Mouse (Mus musculus) naive thymus-derived CD4-positive, alpha-beta T cell, adult 2 months (primary cell): ENCODE measurements at regions not wholly inside any gene's neighbourhood (a gene's known extent, or its start where the extent isn't known, plus 50 kb on each side); places are given as distances from the start of the nearest gene placed in this dataset.

Experiments used
- DNase-seq: peaks from one replicate; pipeline ENCODE4 v3.0.0-alpha.2; 2011; ENCODE audit warnings: low read depth

DNA sequence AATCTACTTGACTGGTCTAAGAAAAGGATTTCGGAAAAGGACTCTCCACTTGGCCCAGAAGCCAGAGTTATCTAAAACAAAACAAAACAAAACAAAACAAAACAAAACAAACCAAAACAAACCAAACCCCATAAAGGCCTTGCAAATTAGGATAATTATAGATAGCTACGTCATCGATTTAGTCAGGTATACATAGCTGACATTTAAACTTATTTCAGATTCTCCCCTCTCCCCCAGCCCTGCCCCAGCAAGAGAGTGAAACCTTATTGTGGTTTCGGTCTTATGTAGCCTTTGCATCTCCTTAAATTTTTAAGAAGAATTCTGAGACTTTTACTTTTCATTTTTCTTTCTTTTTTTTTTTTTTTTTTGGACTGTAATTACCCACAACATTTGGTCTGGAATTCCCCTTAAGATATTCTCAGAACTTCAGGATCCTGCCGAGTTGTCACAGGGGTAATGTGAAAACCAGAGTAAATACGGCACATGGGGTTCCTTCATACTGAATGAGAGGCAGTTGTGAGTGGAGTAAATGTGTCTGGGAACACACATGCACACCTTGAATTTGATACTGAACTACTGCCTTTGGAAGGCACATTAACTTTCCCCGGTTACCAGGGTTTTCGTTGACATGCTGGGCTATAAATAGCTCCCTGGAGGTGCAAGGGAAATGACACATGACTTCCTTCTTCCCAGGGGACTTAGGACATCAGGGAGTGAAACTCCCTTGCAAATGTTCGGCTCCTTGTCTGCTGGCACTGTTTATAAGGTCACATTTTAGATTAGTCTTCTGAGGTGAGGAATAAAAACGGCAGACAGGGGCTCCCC lies 94.8 kb upstream of the Rap1b start:
- peak; percentile 54 for DNase-seq

DNA sequence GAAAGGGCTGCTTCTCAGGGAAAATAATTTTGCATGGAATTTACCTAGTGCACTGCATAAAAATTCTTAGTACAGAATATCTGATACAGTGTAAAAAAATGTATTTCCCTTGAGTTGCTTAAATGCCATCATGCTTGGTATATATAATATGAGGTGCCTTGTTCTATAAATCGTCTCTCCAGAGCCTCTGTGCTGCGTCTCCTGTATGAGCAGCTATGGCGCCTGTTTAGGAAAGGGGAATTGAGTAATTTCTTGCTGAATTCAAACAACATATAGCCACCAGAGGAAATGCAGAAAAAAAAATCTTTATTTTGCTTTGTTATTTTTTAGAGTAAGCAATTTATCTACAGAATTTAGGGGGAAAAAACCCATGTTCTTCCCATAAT lies 95.4 kb upstream of the Rap1b start:
- DNase-seq, result no peak

DNA sequence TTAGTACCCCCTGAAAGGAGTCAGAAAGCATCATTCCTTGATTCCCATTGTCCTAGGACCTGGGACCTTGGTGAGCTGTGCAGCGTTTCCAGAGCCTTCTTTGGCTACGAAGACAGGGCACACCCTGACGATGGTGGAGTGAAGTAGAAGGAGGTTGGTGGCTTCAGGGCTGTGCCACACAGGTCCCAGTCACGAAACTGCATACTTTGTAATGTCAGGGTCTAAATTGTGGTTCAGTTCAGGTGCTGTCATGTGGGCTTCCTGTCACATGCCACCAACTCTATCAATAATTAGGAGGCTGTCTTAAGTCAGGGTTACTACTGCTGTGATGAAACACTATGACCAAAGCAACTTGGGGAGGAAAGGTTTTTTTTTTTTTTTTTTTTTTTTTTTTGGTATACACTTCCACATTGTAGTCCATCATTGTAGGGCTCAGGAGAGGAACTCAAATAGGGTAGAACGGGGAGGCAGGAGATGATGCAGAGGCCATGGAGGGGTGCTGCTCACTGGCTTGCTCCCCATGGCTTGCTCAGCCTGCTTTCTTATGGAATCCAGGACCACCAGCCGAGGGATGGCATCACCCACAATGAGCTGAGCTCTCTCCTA lies 98.0 kb upstream of the Rap1b start:
- peak; percentile 69 for DNase-seq

DNA sequence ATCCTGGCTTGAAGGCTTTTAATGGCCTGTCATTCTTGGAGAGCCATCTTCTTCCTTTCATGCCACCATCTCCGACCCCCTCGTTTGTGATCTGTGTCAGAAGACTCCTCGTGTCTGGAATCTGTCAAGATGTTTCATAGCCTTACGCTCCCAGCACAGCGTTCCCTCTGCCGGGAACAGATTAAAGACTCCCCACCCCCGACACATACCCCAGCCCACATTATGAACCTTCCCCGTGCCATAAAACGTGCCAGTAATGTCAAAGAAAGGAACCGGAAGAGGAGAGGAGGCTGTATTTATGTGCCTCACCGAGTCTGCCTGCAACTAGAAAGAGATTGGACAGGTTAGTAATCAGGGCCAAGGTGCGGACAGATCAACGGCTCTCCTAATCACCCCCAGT lies 101.4 kb upstream of the Rap1b start:
- no peak for DNase-seq

GRCm38 (mm10) chr10:117947911-117948310 lies 102.1 kb upstream of the Rap1b start:
- DNase-seq, result peak; percentile 94

- DNase-seq, result peak; percentile 79
Observed at GRCm38 (mm10) chr10:117952116-117953025, 106.5 kb upstream of the Rap1b start.

DNA sequence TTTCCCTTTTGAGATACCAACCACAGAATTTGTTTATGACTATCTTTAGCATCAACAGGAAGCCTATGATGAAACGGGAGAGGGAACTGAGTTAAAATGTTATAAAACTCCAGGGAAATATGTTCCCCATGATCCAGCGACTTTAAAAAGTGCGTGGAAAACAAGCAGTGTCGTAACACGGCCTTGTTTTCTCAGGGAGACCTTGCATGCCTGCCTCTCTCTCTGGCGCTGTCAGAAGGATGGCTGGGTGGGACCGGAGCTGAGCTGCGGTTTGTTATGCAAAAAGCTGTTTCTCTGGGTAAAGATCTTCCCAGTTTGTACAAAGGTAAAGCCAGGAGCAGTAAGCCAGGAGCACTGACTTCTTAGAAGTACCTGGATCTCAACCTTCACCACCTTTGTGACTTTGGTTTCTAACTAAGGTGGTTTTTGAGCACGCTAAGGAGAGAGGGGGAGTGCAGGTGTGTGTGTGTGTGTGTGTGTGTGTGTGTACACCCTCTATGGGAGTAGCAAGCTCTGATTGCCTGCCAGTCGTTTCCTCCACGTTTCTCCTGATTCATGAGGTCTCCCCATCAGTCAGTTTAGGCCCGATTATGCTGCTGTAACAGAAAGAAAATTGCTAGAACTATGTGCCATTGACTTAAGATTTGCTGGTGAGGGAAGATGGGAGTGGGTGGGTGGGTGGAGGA lies 107.3 kb upstream of the Rap1b start:
- DNase-seq, result peak; percentile 89

GRCm38 (mm10) chr10:117956174-117956950 lies 110.5 kb upstream of the Rap1b start:
- no peak for DNase-seq

- no peak for DNase-seq
Observed at GRCm38 (mm10) chr10:117974706-117975105, 128.9 kb upstream of the Rap1b start.

DNA sequence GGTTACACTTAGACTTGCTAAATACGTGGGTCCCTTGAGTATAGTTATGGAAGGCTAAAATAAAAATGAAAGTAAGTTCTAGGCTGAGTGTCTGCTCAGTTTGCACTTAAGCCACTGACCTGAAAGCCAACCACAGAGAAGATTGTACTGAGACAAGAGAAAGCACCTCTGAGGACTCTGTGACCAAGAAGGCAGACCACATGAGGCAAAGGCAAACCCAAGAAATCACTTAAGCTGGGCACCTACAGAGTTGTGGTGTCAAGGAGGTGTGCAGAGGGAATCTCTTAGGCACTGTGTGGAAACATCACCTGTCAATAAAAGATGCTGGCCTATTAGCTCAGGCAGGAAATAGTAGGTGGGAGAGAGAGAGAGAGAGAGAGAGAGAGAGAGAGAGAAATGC lies 129.6 kb upstream of the Rap1b start:
- DNase-seq, result no peak

DNA sequence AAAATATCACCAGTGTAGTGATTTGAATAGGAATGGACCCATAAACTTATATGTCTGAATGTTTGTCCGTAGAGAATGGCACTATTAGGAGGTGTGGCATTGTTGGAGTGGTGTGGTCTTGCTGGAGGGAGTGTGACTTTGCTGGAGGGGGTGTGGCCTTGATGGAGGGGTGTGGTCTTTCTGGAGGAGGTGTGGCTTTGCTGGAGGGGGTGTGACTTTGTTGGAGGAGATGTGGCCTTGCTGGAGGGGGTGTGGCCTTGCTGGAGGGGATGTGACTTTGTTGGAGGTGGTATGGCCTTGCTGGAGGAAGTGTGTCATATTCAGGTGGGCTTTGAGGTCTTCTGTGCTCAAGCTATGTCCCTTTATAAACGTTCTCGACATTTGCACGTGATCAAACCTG lies 133.3 kb upstream of the Rap1b start:
- DNase-seq, result no peak

GRCm38 (mm10) chr10:117982611-117983210 lies 136.9 kb upstream of the Rap1b start:
- peak; percentile 71 for DNase-seq

DNA sequence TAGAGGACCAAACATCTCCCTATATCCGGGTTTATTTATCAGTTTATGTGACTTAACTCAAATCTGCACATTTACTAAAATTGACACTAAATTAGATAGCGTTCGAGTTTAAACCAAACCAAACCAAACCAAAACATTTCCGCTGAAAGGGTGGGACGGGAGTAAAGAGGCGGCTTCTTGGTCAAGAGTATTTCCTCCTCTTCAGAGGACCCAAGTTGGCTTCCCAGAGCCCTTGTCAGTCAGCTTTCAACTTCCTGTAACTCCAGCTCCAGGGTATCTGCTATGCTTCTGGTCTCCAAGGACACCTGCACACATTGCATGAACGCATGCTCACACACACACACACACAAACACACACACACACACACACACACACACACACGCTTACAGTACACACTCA lies 137.4 kb upstream of the Rap1b start:
- peak; percentile 61 for DNase-seq

DNA sequence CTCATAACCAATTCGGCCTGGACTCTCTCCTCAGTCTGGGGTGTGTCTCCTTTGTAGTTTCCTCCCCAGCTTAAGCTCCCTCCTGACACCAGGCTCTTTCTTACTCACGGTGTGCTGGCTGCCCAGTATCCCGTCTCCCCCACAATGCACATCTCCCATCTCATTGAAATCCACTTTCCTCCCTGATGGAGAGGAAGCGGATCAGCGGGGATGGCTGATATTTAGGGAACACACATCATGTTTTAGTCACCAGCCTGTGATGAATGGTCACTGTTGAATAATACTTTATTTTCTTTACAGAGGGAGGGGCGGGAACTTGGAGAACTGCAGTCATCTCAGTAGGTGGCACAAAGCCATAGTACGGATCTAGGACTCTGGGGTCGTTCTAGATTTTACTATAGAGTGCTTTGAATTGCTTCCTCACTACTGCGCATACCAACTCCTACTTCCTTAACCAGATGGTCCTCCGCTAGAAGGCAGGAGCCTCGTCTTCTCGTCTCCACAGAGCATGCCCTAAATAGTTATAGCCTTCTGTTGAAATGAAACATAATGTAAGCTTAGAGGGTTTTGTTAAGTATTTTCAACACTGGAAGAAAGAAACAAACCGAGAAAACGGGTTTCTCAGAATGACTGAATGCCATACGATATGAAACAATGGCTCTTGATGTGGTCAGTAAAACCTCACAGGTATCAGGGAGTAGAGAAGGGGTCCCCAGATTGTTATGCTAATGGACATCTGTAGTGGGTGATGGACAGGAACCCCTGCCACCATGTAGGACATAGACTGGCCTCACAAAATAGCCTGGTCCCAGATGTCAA lies 139.2 kb upstream of the Rap1b start:
- no peak for DNase-seq

- no peak for DNase-seq
Observed at GRCm38 (mm10) chr10:117987620-117988019, 141.8 kb upstream of the Rap1b start.

GRCm38 (mm10) chr10:117988076-117988475 lies 142.2 kb upstream of the Rap1b start:
- no peak for DNase-seq

GRCm38 (mm10) chr10:117991176-117991575 lies 145.3 kb upstream of the Rap1b start:
- no peak for DNase-seq

- DNase-seq, result peak; percentile 76
Observed at GRCm38 (mm10) chr10:117992317-117992716, 146.5 kb upstream of the Rap1b start.

DNA sequence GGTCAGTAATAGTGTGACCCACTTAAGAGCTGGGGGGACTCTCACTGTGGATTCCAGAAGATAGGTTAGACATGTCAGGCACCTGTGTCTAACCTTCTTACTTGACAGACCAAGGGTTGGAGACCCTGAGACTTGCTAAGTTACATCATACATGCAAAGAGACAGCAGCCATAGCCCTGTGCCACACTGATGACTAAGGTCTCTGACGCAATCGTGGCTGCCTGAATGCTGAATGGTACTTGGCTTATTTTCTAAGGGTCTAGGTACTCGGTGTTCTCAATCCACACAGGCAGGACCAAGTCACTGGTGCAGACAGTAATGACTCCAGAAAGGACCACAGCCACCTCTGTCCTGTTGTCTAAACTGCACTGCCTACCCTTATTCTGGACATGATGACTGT lies 147.8 kb upstream of the Mdm1 start:
- DNase-seq, result no peak

DNA sequence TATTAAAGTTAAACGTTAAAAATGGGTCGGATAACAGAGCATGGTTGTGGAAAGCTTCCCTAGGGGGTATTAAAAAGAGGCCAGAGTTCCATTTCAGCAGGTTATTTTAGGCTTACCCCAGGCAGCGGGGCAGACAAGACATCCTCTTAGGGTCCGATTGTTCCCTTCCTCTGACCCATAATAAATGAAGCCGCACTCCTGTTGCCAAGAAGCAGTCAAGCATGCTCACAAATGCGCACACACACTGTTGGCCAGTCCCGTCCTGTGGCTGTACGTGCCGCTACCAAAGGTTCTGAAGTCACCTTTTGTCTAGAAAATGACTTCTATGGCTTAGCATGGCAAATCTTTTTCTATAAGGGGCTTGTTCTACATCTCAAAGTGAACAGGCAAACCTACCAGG lies 146.8 kb upstream of the Mdm1 start:
- DNase-seq, result no peak
